Mouse (Mus musculus): ENCODE data around the gene Dpm3.

DNA sequence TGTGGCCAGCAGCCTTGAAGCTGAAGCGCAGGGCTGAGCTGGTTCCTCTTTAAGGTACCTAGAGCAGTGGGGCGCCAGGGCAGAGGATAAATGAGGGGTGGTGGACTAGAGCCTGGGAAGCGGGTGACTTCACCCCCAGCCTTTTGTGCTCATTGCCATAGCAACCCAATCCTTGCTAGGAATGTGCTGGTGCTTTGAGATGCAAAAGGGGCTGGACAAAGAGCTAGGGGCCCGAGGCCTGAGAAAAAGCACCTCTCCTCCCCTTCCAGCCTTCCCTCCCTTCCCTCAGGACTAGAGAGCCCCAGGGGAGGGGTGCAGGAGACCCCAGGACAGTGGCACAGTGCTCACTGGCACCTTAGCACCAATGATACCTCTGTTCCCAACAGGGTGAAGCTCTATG is 33.2 kb upstream of the Dpm3 start:
- TF ChIP-seq POLR2A (IDR thresholded peaks at IDR 0.05; ENCODE audit: borderline replicate concordance, control insufficient read depth, low read depth, low read length) = no peak
- TF ChIP-seq CTCF (IDR thresholded peaks at IDR 0.05; ENCODE audit: control insufficient read depth, insufficient read depth, low read length) = no peak

Measured in bone marrow, adult 2 months (tissue).